Mouse (Mus musculus) activated CD4-positive, CD25-positive, alpha-beta regulatory T cell, adult 4 months (primary cell): ENCODE data around the gene R3hdm2. TPM values are rescaled to one million over a fixed set of nuclear protein-coding genes. Genes with fewer than 3 reads are reported as not detected.
A peak's percentile ranks its signal among the peaks of the same experiment; 100 is the strongest.

ENCODE experiments used
- ATAC-seq: one replicate; pipeline ENCODE4 v1.8.0; 2017
- polyA plus RNA-seq, 2 experiments: library from polyadenylated mRNA; unstranded; fragments of 100-300 nt; shearing (Covaris generic); gene quantifications; one replicate each; pipeline ENCODE4 v1.2.1; 2017

Gene R3hdm2
- polyA plus RNA-seq, 2 experiments from 2014 or later, result 14.4 to 15.0 TPM

DNA sequence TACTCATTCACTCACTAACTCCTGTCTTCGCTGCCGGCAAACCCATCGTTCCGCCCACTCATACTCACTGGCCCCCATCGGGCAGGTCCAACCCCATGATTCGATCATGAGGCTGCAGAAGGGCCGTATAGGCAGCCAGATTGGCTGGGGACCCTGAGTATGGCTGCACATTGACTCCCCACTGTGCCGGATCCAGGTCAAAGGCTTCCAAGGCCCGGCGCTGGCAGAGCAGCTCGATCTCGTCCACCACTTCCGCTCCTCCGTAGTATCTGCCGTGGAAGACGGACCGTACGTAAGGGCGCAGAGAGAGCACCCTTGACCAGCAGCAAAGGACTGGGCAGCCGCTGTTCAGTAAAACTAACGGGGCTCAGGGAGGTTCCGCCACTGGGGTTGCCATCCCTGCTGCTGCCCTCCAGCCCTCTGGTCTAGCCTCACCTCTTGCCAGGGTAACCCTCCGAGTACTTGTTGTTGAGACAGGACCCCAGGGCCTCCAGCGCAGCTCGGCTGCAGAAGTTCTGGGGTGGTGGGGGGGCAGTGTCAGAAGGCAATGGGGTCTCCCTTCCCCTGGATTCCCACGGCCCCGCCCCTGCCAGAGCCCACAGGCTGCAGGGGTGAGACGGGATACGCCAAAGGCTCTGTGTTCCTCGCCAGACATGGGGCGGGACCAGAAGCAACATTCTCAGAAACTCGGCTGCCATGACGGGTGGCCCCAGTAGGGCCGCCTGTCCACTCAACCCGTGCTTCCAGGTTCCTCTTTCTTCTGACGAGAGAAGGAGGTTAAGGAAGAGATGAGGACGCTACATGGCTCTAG lies 140.0 kb downstream of the R3hdm2 start:
- ATAC-seq, result no peak

DNA sequence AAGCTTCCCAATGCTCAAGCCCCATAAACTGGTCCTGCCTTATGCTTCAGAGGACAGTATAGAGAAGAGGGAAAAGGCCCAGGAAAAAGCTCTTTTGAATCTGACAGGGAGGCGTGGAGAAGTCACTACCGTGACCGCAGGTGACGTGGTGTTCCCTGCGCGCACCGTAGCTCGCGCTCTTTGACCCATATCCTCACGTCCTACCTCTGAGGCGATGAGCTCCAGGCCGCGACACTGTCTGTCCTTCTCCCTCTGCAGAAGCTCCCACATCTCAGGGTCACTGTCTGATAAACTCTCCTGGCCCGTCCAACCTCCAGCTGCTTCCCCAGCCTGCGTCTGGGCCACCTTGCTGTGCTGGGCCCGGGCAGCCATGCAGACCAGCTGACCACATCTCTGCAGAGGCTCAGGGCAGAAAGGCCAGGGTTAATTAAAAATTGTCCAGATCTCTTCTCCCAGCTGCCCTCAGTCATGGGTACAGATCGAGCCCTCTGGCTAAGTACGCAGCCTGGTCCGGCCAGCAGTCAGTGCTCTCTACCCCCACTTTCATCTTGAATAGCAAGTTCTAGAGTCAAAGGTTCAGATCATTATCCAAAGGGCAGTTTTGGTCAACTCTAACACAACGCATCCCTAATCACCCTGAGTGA lies 140.7 kb downstream of the R3hdm2 start:
- ATAC-seq, result no peak

DNA sequence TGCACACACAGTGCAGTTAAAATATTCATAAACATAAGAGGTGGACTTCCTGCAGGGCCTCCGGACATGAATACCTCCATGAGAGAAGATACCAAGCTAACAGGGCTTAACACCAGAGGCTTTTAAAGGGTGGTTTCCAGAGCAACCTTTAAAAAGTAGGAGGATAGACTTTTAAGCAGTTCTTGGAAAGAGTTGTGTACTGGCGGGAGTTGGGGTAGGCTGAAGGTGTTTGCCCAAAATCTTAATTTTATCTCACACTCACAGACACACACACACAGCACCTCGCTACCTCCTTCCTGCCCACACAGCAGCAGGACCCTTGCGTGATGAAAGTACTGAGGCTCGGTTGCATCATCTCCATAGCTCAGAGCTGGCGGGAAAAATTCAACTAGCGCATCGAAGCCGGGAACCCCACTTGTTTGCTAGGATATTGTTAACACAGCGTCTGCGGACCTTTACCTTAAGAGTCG lies 141.5 kb downstream of the R3hdm2 start:
- peak; percentile 67 for ATAC-seq

DNA sequence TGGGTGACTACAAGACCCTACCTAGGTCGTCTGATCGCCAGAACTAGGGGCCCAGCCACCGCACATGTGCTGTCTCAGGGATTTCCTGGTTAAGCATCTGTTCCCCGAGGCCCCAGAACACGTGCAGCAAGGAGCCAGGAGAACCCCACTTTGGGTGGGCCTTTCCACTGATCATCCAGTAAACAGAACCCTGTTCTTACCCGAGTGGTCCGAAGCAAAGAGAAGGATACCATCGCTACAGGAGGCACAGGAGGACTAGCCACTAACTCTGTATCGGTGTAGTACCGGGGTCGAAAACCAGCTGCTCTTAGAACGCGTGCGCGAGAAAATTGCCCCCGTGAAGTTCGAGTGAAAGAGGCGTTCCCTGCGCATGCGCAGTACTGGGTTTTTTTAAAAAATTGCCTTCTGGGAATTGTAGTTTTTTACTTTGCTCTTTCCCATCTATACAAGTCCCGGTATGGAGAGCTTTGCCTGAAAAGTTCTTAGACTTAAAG lies 142.0 kb downstream of the R3hdm2 start, which contains the start of gene Shmt2:
Gene Shmt2, minus strand, starts transcription at position 357 of the 494 bp plus-strand sequence.
- ATAC-seq, result peak; percentile 52

DNA sequence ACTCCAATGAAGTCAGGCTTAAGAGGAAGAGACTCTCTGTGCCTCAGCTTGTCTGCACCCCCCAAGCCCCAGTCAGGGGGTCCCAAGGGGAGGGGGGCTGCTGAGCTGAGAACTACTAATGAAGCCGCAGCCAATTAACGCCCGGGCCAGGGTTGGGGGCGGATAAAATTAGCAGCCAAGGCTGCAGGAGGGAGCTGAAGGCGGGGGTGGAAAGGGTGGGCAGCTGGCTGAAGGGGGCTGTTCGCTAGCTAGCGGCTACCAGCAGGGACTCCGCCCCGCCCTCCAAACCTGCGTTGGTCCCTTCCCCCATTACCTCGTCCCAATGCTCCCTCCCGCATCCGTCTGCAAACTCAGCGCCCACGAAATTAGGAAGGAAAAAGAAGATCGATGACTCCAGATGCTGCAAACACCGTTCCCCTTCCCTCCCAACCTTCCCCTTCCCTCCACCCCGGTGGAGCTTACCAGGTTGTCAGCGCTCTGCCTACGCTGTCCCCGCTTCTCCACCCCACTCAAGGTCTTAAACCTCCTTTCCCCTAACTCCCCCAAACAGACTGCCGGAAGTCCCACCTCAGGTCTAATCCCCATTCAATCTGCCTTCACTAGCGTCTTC lies 144.6 kb downstream of the R3hdm2 start:
- ATAC-seq, result no peak

DNA sequence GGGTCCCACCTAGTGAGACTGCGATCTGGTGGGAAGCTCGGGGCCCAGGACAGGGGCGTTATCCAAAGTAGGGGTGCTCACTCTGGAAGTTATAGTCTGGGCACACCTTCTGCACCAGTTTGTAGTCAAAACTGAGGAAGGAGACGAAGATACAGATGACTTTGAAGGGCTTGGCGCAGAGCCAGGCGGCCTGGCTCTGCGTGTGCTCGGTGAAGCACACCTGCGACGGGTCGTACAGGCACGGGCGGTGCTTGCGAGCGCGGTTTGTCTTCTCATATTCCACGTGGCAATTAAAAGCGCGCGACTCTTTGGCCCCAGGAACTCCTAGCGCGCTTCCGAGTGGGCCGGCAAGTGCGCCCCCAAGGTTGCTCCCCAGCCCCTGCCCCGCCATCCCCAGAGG lies 145.9 kb downstream of the R3hdm2 start:
- no peak for ATAC-seq

DNA sequence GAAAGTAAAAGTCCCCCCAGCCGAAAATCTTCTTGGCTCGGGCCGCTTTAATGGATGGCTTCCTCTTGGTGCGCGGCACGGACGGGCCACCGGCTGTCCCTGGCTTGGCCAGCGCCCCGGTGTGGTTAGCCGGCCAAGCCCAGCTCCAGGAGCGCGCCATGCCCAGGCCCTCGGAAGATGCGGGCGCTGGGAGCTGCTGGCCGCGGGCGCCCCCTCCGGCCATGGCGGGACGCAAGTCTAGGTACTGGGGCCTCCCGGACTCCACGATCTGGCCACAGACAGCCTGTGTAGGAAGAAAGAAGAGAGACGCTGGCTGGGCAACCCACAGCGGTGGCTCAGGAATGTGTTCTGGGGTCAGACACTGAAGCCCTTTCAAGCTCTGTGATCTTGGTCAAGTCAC lies 146.6 kb downstream of the R3hdm2 start:
- no peak for ATAC-seq

DNA sequence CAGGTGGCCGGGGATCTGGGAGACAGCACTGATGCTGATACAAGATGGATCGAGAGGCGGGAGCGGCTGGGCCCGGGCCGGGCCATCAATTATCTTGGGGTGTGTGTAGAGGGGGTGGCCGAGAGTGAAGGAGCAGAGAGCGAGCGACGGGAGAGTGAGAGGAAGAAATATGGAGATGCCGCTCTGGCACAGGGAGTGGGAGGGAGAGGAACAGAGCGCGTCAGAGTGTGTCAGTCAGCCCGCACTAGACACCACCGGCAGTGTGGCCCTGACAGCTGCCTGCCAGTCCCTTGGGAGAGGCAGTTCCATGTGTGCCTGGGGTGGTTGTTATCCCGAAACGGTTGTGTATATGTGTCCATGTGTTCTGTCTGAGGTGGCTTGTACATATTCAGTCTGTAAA lies 147.4 kb downstream of the R3hdm2 start:
- no peak for ATAC-seq

DNA sequence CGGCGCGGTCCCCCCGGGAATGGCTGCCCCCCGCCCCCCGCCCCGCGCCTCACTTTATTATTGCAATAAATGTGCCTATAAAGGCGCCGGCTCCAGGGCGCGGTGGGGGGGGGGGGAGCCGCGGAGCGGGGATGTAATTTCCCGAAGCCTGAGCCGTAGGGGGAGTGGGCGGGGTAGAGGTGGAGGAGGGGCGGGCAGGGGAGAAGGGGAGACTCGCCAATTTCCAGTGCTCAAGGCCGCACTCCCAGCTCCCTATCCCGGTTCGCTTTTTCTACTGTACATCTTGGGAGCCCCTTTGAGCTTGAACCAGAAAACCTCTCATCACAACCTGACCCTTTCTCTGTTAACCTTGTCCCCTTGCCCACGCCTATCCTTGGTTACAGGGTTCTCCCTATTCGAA lies 150.8 kb downstream of the R3hdm2 start:
- ATAC-seq, result no peak

DNA sequence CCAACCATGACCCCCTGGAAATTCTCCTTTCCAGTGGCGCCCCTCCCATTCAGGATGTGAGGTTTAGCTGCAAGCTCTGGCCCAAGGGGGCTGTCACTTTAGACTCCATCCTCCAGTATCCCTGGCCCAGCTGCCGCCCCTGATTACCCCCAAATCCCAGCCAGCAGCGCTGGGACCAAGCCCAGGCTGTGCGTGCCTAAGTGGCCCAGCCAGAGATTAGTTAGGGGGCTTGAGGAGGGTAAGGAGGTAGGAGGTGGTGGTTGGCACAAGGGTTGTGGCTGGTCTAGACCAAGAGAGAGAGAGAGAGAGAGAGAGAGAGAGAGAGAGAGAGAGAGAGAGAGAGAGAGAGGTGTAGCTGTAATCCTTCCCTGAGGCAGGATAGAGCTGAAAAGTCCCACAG lies 151.4 kb downstream of the R3hdm2 start:
- ATAC-seq, result no peak

DNA sequence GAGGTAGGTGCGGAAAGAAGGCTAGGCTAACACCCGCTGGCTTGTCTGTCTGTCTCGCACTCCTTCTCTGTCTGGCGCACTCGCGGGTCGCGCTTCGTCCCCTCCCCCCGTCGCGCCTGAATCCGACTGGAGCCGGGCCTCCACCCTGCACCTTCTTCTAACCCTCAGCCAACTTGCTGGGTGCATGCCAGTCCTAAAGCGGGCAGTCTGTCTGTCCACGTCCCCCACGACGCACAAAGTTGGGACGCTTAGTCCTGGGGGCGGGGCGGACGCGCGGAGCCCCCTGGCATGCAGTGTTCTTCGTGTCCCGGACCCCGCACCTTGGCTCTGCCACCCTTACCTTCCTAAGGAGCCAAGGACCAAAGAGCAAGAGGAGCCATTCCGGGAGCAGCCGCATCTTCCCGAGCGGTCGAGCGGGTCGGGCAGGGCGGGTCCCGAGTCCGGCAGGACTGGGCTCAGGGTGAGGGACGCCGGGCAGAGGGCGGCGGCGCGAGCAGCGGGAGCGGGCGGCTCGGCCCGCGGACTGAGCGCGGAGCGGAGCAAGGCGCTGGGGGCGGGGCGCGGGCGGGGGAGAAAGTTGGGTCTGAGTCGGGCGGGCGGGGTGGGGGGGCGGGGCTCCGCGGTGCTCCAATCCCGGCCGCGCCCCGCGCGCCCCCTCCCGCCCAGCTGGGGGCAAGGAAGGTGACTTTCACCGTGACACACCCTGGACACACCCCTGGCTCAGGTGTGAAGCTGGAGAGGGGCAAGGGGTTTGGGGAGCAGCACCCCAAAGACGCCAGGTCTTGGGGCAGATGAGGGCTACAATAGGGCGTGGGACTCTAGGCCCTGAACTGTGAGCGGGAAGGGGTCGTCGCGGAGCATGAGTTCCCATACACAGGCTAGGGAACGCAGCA lies 154.2 kb downstream of the R3hdm2 start, which contains the start of gene Nxph4:
Gene Nxph4, minus strand, starts transcription at position 524 of the 893 bp plus-strand sequence.
- no peak for ATAC-seq

DNA sequence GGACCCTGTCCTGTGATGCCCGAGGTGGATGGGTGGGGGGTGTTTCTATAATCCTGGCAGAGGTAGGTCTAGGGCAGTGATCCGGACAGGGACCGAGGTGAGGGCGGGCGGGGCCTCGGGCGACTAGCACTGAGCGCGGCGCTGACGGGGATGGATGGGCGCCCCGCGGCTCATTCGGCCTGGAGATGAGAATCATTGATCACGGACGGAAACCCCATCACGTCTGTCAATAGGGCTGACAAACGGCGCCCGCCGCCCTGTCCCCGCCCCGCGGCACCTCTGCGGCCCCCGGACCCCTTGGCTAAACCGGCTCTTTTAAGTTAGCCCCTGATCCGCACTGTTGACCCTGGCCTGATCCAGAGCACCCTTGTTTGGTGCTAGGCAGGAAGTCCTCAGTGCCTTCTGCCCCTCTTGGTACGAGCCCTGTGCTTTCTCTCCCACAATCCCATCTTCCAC lies 154.8 kb downstream of the R3hdm2 start:
- peak; percentile 18 for ATAC-seq

DNA sequence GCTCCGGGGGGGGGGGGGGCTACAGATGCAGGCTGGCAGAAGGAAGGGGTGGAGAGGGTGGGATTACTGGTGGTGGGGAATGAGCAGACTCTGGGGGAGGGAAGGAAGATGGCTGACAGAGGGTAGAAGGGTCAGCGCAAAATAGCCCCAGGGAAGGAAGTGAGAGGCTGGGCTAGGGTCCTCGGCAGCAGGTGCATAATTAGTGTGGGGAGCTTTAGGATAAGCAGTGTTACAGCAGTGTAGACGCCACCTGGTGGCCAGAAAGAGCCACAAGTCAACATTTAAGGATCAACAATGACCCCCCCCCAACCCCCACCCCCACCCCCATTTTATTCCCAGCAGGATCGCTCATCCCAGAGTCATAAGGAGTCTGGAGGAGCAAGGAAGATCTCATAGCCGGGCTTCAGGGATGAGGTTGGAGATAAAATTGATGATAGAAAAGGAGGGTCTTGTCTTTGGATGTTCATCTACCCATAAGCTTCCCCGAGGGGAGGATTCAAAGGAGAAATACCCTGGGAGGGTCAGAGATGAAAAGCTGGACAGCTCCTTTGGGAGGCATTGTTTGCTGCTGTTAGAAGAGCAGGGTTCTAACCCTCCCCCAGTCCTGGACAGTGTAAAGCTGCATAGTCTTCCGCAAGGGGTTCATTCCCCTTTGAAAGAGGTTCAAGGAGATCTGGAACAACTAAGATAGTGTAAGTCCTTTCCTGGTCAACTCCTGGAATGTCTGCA lies 156.6 kb downstream of the R3hdm2 start:
- ATAC-seq, result no peak

DNA sequence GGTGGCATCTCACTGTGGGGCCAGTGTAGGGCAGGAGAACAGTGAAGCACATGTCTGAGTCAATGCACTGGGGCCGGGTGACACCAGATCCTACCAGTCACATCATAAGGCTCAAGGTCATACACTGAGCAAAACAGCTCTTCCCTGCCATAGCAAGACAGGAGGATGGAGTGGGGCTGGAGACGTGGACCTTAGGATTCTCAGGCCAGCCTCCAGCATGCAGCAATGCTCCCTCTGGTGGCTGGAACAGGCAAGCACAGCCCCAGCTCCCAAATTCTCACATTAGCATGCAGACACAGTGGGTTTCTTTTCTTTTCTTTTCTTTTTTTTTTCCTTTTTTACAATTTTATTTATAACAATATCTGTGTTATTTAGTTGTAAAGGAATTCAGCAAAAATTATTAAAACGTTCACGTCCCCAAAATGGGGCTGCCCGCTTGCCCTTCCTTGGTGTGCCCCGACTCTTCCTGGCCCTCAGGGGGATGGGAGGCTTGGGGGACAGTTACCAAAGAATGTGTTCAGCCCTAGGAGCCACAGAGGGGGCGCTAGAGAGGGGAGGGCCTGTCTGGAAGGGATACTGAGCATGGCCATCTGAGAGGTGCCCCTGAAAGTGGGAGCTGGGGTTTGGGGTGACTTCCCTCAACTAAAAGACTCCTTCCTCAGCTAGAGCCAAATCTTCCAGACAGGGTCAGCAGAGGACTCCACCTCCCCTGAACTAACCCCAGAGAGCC lies 157.9 kb downstream of the R3hdm2 start:
- no peak for ATAC-seq

DNA sequence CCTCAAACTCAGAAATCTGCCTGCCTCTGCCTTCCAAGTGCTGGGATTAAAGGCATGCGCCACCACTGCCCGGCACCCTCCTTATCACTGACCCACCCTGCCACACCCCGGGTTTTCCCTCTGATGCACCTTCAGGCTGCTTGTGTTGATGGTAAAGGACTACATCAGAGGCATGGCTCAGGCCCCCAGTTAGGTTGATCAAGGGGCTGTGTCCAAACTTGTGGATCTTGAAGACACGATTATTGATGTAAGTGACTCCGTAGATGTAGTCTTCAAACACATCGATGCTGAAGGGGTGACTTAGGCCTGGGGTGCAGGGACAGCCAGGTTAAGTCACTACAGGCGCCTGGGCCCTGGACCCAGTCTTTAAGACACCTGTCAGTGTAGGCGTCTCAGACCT lies 161.4 kb downstream of the R3hdm2 start:
- ATAC-seq, result no peak

DNA sequence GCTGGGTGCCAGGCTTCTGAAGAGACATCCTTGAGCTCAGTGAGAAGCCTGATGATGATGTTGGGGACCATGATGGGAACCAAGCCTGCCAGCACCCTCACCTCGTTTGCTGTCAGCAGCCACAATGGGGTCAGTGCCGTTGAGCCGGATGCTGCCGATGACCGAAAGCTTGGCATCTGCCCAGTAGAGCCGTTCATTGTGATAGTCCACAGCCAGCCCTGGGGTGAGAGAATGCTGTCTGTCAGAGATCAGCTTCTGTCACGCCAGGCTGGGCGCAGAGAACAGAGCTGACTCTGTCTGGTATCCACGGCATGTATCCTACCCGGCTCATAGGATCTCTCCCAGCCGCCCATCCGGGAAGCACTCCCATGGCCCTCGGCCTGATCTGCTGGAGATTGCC lies 162.0 kb downstream of the R3hdm2 start:
- ATAC-seq, result no peak

DNA sequence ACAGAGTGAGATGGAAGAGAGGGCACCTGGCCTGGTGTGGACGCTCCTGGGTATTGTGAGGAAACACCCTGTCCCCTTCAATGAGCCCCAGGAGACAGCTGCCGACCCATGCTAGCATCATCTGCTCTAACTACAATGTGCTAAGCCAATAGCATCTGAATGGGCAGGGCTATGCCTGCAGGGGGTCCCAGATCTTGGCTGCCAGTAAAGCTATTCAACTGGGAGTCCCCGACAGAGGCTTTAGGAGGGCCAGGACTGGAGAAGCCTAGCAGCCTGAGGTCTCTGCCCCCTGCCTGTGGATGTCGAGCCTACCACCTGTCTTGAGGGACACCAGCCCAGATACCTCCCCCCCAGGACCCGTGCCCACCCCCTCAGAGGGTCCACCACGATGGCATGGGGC lies 162.6 kb downstream of the R3hdm2 start:
- ATAC-seq, result no peak

DNA sequence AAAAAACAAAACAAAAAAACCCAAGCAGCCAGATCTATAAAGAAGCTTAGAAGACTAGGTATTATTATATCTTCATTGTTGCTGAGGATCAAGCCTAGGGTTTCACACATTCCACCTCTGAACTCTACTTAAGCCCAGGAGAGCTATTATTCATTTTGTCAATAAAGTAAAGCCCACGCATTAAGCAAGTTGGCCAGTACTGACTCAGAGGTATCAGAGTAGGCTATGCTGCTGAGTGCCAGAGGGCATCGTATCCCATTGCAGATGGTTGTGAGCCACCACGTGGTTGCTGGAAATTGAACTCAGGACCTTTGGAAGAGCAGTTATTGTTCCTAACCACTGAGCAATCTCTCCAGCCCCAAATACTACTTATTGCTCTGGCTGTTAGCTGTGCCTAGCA lies 163.8 kb downstream of the R3hdm2 start:
- ATAC-seq, result no peak

DNA sequence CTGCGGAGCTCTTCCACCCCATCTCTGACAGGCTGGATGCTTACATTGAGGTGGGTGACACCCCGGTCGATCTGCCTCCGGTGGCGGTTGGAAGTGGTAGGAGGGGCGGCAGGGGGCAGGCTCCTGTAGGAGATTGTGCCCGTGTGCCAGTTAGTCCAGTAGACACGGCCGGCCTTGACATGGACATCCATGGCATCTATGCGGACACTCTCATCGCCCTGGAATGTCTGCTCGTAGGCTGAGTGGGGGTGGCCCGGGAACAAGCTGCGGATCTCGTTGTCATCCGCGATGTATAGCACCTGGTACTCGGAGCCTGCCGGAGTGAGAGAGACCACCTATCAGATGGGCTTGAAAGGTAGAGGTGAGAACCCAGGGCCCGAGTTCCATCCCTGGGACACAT lies 164.2 kb downstream of the R3hdm2 start:
- ATAC-seq, result no peak

DNA sequence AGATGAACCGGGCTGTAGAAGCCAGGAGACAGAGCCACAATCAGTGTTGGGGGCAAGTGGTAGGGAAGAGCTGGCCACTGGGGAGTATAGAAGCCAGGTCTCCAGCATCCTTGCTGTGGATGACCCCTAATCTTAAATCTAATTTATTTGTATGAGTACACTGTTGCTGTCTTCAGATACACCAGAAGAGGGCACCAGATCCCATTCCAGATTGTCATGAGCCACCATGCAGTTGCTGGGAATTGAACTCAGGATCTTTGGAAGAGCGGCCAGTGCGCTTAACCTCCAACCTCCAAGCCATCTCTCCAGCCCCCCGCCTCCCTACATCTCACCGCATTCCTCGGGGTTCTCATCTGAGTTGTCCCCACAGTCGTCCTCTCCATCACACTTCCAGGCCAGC lies 166.4 kb downstream of the R3hdm2 start:
- no peak for ATAC-seq

DNA sequence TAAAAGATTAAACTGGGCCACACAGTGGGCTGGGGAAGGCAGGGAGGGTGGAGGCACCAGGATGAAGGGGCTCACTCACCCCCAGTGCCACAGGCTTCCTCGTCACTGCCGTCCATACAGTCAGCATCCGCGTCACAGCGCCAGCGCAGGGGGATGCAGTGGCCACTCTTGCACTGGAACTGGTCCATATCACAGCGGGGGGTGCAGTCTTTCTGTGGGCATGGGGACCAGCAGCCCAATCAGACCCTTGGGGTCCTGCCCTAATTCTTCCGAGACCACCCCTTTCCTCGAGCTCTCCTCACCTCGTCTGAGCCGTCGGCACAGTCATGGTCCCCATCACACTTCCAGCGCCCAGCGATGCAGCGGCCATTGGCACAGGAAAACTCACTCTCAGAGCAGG lies 168.1 kb downstream of the R3hdm2 start:
- ATAC-seq, result no peak
